Comparison of ENCODE assay signal across 10 mouse cellular contexts in genomic region chr9:40227874-40228789, GRCm38 (mm10). TPM values are rescaled to one million over a fixed set of nuclear protein-coding genes. Genes with fewer than 3 reads are reported as not detected.
DNase-seq lines count a peak whose midpoint lies in the region; ATAC-seq and TF ChIP-seq lines count a peak whose summit lies in the region.
"Had no signal": no experiment of that assay in that cellular context is flagged by ENCODE, and none has a peak within 500 bp of the region (broad histone marks: within the 10 kb centered on the region; RNA-seq: fewer than 3 reads in every experiment).

No protein-coding gene starts in this region.

- no peaks in the 10 kb centered on the region for H3K36me3 ChIP-seq in forebrain, postnatal 0 days (ENCODE audit: insufficient read depth)
- no peaks in the 10 kb centered on the region for H3K36me3 ChIP-seq in kidney, embryonic 16.5 days (ENCODE audit: insufficient read depth, low read length)
- H3K36me3 ChIP-seq: G1E had no signal

- H3K4me1 ChIP-seq in forebrain, postnatal 0 days (ENCODE audit: insufficient read depth): no peaks in the 10 kb centered on the region; the same call in 1 of the 2 replicates
- H3K4me1 ChIP-seq in kidney, embryonic 16.5 days (ENCODE audit: insufficient read depth, low read length): no peaks in the 10 kb centered on the region

- intact Hi-C loops in gastrocnemius, adult 2 months (cut with DNase I): loop anchor here (10.0 kb wide), 1 partner anchor 167 kb away; no protein-coding TSS in a partner anchor
- intact Hi-C loops in gastrocnemius, postnatal 36 days (cut with DNase I): loop anchor here (2.0 kb wide), 1 partner anchor 163 kb away; no protein-coding TSS in a partner anchor

- H3K4me2 ChIP-seq in forebrain, postnatal 0 days (ENCODE audit: low read depth): no peak overlapping the region
- H3K4me2 ChIP-seq in kidney, embryonic 16.5 days (replicated peaks; ENCODE audit: low read depth, low read length): no peak overlapping the region

- no peaks in the 10 kb centered on the region for H3K27me3 ChIP-seq in forebrain, postnatal 0 days (ENCODE audit: insufficient read depth, low read length)
- no peaks in the 10 kb centered on the region for H3K27me3 ChIP-seq in kidney, embryonic 16.5 days (ENCODE audit: insufficient read depth, low read length)

- no peak overlapping the region for H3K27ac ChIP-seq in gastrocnemius, adult 2 months
- H3K27ac ChIP-seq in forebrain, postnatal 0 days (ENCODE audit: low read depth, low read length): no peak overlapping the region
- H3K27ac ChIP-seq in kidney, embryonic 16.5 days (ENCODE audit: low read length): no peak overlapping the region

- no peaks in the 10 kb centered on the region for H3K9me3 ChIP-seq in forebrain, postnatal 0 days (ENCODE audit: low read length)
- peaks cover 4% of the 10 kb centered on the region for H3K9me3 ChIP-seq in kidney, embryonic 16.5 days (ENCODE audit: low read length)

- TF ChIP-seq CTCF in gastrocnemius, adult 2 months (IDR thresholded peaks at IDR 0.05): peak; percentile 79
- peak; percentile 91 for TF ChIP-seq CTCF in forebrain, postnatal 0 days (IDR thresholded peaks at IDR 0.05; ENCODE audit: low read depth)

- no peak overlapping the region for H3K9ac ChIP-seq in forebrain, postnatal 0 days
- H3K9ac ChIP-seq in kidney, embryonic 16.5 days (replicated peaks; ENCODE audit: low read length): no peak overlapping the region

- H3K4me3 ChIP-seq in gastrocnemius, adult 2 months: no peak overlapping the region
- H3K4me3 ChIP-seq in forebrain, postnatal 0 days (ENCODE audit: low read depth, low read length): no peak overlapping the region
- H3K4me3 ChIP-seq in kidney, embryonic 16.5 days (ENCODE audit: low read length): no peak overlapping the region

- ATAC-seq in forebrain, postnatal 0 days: peak; percentile 95
- ATAC-seq in kidney, embryonic 16.5 days (ENCODE audit: low FRiP score, low TSS enrichment): 0 out of 2 replicates have a peak, but pooled peaks have one; percentile 49
- peak; percentile 83 for ATAC-seq in megakaryocyte progenitor cell, adult 5-6 weeks (replicated peaks; ENCODE audit: poor library complexity)

- peak; percentile 51 for DNase-seq in gastrocnemius, adult 2 months
- DNase-seq in gastrocnemius, postnatal 36 days: no peak
- DNase-seq in CD4-positive helper T cell, adult 2 months (ENCODE audit: low read depth, low spot score): peak; percentile 45
- DNase-seq in cerebellum, adult 18-20 months: peak; percentile 62 to 63
- peak; percentile 91 for DNase-seq in forebrain, postnatal 0 days
- DNase-seq in right cerebral cortex, postnatal 4 days: peak; percentile 51

- 72% methylated on average over 10 of the region's 10 CpGs for whole genome bisulfite sequencing in forebrain, postnatal 0 days
- 72% methylated on average over 10 of the region's 10 CpGs for WGBS in kidney, embryonic 16.5 days

RNA-seq across cellular contexts. Expression of gene Zfp202, which starts 36.0 kb away (rescaled TPM):
- total RNA-seq in gastrocnemius, adult 2 months (2021): 1 to 10 TPM; 1.4 to 1.8 TPM
- 1 to 10 TPM; 1.4 to 1.6 TPM for total RNA-seq in gastrocnemius, postnatal 36 days (2021)
- 9.3 and 9.8 TPM in 2 replicates for total RNA-seq in forebrain, postnatal 0 days (2014; rRNA removed)
- polyA plus RNA-seq in forebrain, postnatal 0 days (2015; fragmentation: Nextera tagmentation; extraction: Ambion mirVana): 3.7 and 6.6 TPM in 2 replicates
- 7.3 and 7.8 TPM in 2 replicates for polyA plus RNA-seq in kidney, embryonic 16.5 days (2015; fragmentation: Nextera tagmentation; extraction: Ambion mirVana)
- total RNA-seq in megakaryocyte progenitor cell, adult 5-6 weeks (2015): 3.0 and 4.6 TPM in 2 replicates
- 2.3 and 4.9 TPM in 2 replicates for total RNA-seq in megakaryocyte progenitor cell, adult 5-6 weeks (2017)

RNA-seq across cellular contexts. Expression of gene Scn3b, which starts 40.9 kb away (rescaled TPM):
- 1 to 10 TPM in 1 of 2 experiments, under 1 TPM in 1; 0.64 to 2.4 TPM for total RNA-seq in gastrocnemius, adult 2 months (2021)
- total RNA-seq in gastrocnemius, postnatal 36 days (2021): 1 to 10 TPM; 2.1 to 2.3 TPM
- 210 and 226 TPM in 2 replicates for total RNA-seq in forebrain, postnatal 0 days (2014; rRNA removed)
- polyA plus RNA-seq in forebrain, postnatal 0 days (2015; fragmentation: Nextera tagmentation; extraction: Ambion mirVana): 114 and 133 TPM in 2 replicates
- 2.1 and 2.8 TPM in 2 replicates for polyA plus RNA-seq in kidney, embryonic 16.5 days (2015; fragmentation: Nextera tagmentation; extraction: Ambion mirVana)
- total RNA-seq in megakaryocyte progenitor cell, adult 5-6 weeks (2015): 0.17 TPM in 1 of 2 replicates, not detected in the other
- 0.10 TPM in 1 of 2 replicates, not detected in the other for total RNA-seq in megakaryocyte progenitor cell, adult 5-6 weeks (2017)
- polyA plus RNA-seq: G1E had no signal

RNA-seq across cellular contexts. Expression of gene Olfr986, which starts 47.4 kb away (rescaled TPM):
- not detected for total RNA-seq in gastrocnemius, adult 2 months (2021)
- not detected for total RNA-seq in gastrocnemius, postnatal 36 days (2021)
- not detected in 2 replicates for total RNA-seq in forebrain, postnatal 0 days (2014; rRNA removed)
- not detected in 2 replicates for polyA plus RNA-seq in forebrain, postnatal 0 days (2015; fragmentation: Nextera tagmentation; extraction: Ambion mirVana)
- not detected in 2 replicates for polyA plus RNA-seq in kidney, embryonic 16.5 days (2015; fragmentation: Nextera tagmentation; extraction: Ambion mirVana)
- not detected in 2 replicates for total RNA-seq in megakaryocyte progenitor cell, adult 5-6 weeks (2015)
- not detected in 2 replicates for total RNA-seq in megakaryocyte progenitor cell, adult 5-6 weeks (2017)
- polyA plus RNA-seq: G1E; stomach, embryonic 16.5 days had no signal

Comparison
In these comparisons a context has a peak if more than half of its experiments do, and no peak if none do; other contexts are left out.
1. DNase-seq: peak in gastrocnemius, adult 2 months (single experiment), CD4-positive helper T cell, adult 2 months (single experiment), cerebellum, adult 18-20 months (2 of 2), forebrain, postnatal 0 days (single experiment) and right cerebral cortex, postnatal 4 days (single experiment); none in gastrocnemius, postnatal 36 days (0 of 2).
2. RNA of gene Scn3b, which starts 40.9 kb away (total RNA-seq): 210 to 226 TPM in forebrain, postnatal 0 days; 0.64 to 2.4 TPM in gastrocnemius, adult 2 months, 2.1 to 2.3 TPM in gastrocnemius, postnatal 36 days and 0.10 to 0.17 TPM in megakaryocyte progenitor cell, adult 5-6 weeks; every median in the first group is over 10 times any median in the second.
3. Peak in every context shown above with its lines, with median percentiles within 50 percentile points of each other: ATAC-seq.